Mouse (Mus musculus): ENCODE measurements around the gene Kirrel.

Gene Kirrel

GRCm38 (mm10) chr3:87076899-87077298 lies 97.6 kb downstream of the Kirrel start:
- no peak for DNase-seq

DNA sequence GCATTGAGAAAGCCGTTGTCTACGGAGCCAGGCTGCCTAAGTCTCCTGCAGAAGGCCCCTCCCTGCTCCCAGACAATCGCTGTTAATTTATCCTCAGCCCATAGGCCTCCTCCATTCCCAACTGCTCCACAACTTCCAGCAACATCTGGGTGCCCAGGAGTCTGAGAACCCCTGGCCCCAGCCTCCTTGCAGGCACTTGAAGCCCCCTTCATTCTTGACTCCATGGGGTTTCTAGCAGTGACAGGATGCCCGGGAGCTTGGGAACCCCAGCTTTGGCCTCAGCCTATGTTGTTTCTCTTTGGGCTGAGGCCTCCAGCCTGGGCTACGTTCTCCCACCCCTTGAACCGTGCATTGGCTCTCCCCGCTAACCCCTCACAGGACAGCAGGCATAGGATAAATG lies 98.4 kb downstream of the Kirrel start:
- DNase-seq = no peak

DNA sequence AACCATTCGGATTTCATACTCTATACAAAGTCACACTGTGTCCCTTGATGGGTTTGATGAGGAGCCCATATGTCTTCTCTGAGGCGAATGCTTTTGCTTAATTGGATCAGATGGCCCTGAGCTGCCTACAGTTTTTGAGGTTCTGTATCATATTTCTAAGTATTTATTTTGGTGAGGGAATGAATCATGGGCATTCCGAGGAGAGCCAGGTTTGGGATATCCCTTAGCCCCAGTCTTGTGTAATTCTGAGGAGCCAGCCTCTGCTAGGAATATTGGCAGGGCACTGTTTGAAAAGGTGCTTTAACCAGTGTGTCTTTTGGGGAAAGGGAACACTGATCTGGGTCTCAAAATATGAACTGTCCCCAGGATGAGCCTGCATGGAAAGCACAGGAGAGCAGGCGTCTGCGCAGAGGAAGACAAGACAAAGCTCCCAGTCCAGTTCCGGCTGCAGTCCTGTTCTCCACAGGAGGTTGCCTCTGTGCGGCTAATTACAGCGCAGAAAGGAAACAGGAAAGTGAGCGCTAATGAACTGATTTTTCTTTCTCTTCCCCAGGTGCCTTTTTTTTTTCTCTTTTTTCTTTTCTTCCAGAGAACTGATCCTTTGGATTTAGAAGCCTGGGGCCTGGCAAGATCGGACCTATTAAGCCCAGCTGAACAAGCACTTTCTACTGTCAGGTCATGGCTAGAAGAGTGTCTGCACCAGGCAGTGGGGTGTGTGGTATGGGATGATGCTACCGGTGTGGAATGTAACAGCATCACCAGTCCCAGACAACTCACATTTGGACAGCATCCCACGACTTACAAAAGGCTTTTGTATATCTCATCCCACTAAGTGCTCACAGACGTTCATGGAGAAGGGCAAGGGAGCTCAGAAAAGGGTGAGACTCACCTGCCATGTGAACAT lies 101.7 kb downstream of the Kirrel start:
- DNase-seq = no peak

GRCm38 (mm10) chr3:87072191-87072590 lies 102.4 kb downstream of the Kirrel start:
- no peak for DNase-seq

DNA sequence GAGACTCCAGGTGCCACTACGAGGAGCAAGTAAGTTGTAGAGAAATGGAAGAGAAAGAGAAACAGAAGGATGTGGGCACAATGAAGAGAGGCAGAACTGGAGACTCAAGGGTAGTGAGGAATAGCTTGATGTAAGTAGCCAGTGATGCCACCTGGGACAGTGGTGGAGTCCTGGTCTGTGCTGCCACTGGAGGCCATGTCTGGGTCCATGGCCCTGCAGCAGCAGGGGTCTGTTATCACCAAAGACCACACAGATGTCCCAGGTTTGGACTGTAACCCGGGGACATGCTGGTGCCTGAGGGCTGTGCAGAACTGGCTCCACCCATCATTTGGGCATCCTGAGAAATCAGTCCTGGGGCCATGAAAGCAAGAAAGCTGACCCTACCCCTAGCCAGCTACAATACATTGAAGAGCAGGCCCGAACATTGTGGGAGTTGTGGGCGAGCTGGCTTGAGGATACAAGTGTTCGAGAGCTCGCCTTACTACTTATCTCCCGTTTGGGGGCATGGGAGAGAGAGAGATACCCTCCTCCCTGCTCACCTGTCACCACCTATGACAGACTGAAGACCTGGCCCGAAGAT lies 107.1 kb downstream of the Kirrel start:
- no peak for DNase-seq

- DNase-seq = no peak
Observed at GRCm38 (mm10) chr3:87053939-87054338, 120.6 kb downstream of the Kirrel start.

DNA sequence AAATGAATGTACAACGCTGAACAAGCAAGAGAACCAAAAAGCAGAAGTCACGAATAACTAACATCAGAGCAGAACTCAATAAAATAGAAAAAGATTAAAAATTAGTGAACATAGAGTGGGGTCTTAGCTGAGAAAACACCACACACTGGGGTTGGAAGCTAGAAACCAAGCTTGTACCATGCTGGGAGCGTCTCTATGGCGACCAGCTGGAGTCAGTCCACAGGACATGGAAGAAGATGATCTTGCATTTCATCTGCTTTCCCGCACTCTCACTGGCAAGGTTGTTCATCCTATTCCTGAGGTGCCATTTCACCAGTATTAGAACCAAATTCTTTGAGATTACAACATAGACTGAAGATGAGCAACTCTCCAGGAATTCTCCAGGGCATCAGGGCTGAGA lies 126.7 kb downstream of the Kirrel start:
- no peak for DNase-seq

DNA sequence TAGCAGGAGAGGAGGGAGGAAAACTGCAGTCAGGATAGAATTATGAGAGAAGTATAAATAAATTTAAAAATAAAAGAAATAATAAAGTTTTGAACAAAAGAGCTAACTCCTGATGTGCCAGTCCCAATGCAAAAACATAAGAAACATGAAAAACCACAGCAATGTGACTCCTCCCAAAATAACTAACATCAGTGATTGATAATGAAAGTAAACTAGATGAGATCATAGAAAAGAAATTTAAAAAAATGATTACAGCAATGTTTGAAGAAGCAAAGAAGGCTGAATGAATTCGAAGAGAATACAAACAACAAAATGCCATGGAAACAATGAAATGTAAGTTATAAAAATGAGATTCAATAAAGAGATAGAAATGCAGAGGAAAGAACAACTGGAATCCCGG lies 132.8 kb downstream of the Kirrel start:
- no peak for DNase-seq

DNA sequence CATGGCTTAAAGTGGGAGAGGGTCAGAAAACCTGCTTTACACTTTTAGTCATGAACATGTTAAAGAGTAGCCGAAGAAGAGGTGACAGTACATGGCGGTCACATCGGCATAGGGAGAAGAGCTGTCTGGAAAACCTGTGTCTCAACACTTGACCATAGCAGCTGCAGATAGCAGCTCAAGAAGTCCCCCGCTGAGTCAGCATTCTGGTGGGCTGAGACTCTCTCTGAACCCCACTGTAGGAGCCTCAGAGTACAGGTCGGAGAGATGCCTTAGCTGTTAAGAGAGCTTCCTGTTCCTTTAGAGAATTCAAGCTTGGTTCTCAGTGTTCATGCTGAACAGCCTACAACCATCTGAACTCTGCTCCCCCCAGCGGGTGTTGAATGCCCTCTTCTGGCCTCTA lies 136.0 kb downstream of the Kirrel start:
- no peak for DNase-seq

DNA sequence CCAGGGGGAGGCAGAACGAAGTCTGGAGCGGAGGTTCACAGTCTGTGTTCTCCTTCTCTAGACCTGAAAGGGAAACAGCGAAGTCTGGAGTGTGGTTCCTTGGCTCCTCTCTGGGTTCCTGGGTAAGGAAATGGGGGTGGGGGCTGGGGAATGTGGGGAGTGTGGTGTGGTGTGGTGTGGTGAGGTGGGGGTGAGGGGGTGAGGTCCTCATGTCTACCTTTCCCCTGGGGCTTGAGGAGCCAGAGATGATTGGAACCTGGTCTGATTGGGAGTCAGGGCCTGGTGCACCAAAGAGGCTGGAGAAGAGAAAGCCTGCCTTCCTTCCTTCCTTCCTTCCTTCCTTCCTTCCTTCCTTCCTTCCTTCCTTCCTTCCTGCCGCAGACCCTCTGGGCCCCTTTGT lies 140.5 kb downstream of the Kirrel start:
- DNase-seq = no peak

DNA sequence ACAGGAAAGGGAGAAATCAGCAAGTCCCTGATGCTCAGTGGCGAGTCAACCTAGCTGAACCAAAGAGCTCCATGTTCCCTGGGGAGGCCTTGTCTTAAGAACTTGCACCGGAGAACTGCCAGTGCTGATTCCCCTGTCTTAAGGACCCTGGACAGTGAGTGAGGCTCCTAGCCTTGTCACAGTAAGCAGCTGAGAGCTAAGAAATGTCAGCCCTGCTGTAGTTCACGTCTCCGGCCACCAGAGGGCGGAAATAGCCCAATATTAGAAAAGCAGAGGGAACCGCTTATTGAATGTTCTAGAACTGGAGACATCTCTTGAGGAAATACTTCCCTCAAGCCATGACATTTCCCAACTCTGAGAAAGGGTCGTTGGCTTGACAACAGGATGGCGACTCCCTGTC lies 141.2 kb downstream of the Kirrel start:
- DNase-seq = peak; percentile 46 to 80

GRCm38 (mm10) chr3:87030855-87031254 lies 143.7 kb downstream of the Kirrel start:
- peak; percentile 52 to 79 for DNase-seq

Data from kidney, postnatal 36 days (tissue).